Mouse (Mus musculus) left cerebral cortex, postnatal 25 days (tissue): Measurements from ENCODE around the gene Gm49325. TPM values are rescaled to one million over a fixed set of nuclear protein-coding genes. Genes with fewer than 3 reads are reported as not detected.

Experiments used
- DNase-seq, 2 experiments: peaks; one replicate each; pipeline ENCODE4 v3.0.0; 2022; ENCODE audit warnings: low spot score in 2 of 2, mixed read lengths in 1 of 2
- intact Hi-C: fragments of 180-260 bp; cut with DNase I; formaldehyde crosslinking; loops from one replicate; pipeline ENCODE4 v1.15.1; 2025
- total RNA-seq, 2 experiments: library from RNA; stranded (reverse); gene quantifications; 2 replicates each; pipeline ENCODE4 v1.2.3; 2021

Gene Gm49325
- total RNA-seq, 2 experiments from 2014 or later, result 14.2 to 16.3 TPM

GRCm38 (mm10) chr10:77586637-77587036, 19.4 kb upstream of the Gm49325 start:
- intact Hi-C loops, result loop anchor here (10.0 kb wide), 1 partner anchor 172 kb away; the partner anchor contains the start of gene Adarb1
- DNase-seq, result no peak

DNA sequence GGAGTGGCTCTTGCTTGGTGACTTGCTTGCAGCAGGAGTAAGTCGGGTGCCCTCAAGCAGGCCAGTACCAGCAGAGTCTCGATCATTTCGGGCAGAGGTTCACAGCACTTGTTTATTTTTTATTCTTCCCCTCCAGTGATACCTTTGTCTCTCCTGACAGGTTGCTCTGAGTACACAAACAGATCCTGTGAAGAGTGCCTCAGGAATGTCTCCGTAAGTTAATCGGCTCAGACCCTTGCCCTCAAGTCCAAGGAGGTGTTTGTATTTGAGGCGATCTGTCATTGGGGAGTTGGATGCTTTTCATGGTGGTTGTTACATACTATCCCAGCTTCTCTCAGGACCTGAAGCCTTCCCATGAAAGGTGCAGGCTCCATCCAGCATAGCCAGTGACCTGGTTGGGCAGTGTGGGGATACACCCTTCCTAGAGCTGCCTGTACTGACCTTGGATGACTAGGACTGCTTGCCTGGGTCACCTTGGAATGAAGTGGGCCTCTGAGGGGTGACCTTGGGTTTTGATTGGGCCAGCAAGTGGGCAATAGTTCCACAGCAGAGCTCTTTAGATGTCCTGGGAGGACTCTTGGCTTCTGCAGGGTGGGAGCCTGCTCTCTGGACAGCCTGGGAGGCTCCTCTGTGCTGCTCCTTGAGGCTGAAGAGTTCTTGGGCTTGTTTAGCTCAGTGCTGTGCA, 18.8 kb upstream of the Gm49325 start:
- intact Hi-C loops, result loop anchor here (10.0 kb wide), 1 partner anchor 172 kb away; the partner anchor contains the start of gene Adarb1
- DNase-seq, result no peak

- intact Hi-C loops, result loop anchor here (10.0 kb wide), 1 partner anchor 173 kb away; the partner anchor contains the start of gene Adarb1
- no peak for DNase-seq
Observed at GRCm38 (mm10) chr10:77588036-77588435, 18.0 kb upstream of the Gm49325 start.

DNA sequence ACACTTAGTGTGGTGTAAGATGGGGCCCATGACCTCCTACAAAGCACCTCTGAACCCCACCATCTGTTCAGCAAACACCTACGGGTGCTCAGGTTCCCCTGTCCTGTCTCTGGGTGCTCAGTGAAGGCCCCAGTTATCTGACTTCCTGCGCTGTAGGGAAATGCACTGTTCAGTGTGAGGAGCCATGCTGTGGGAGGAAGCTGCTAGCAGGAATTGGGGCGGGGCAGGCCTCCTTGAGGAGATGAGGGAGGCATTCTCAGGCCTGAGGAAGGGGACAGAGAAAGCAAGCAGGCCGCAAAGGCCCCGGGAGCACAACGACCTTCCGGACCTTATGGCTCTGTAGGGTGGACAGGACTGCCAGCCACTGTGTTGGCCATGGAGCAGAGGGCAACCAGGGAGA, 16.9 kb upstream of the Gm49325 start:
- no peak for DNase-seq
- intact Hi-C loops, result loop anchor here (10.0 kb wide), 1 partner anchor 174 kb away; the partner anchor contains the start of gene Adarb1

DNA sequence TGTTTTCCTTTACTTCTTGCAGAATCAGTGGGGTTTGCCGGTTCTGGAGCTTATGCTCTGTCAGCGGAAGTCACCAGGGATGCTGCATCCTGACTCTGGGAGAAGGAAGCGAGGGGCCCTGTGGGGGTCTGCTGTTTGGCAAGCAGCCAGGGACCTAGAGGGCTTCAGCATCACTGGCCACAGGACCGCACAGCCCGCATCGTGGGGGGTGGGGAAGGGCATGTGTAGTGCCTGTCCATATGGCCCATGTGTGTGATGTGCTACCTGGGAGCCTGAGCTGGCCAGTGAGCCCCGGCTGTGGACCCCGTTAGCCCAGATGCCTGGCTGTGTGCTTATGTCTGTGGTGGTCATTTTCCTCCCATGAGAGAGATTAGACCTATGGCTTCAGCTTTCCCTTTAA, 16.2 kb upstream of the Gm49325 start:
- intact Hi-C loops, result loop anchor here (2.0 to 10.0 kb wide), 2 partner anchors 21 to 175 kb away; partner anchors contain the start of gene Adarb1

GRCm38 (mm10) chr10:77590812-77591211, 15.2 kb upstream of the Gm49325 start:
- intact Hi-C loops, result loop anchor here (2.0 kb wide), 1 partner anchor 20 kb away; no protein-coding TSS in a partner anchor
- peak in 1 of 2 experiments; percentile 61 for DNase-seq

More for the DNA sequence above, 16.2 kb upstream of the Gm49325 start:
- no peak for DNase-seq

GRCm38 (mm10) chr10:77591546-77591945, 14.5 kb upstream of the Gm49325 start:
- intact Hi-C loops, result loop anchor here (2.0 kb wide), 1 partner anchor 19 kb away; no protein-coding TSS in a partner anchor

DNA sequence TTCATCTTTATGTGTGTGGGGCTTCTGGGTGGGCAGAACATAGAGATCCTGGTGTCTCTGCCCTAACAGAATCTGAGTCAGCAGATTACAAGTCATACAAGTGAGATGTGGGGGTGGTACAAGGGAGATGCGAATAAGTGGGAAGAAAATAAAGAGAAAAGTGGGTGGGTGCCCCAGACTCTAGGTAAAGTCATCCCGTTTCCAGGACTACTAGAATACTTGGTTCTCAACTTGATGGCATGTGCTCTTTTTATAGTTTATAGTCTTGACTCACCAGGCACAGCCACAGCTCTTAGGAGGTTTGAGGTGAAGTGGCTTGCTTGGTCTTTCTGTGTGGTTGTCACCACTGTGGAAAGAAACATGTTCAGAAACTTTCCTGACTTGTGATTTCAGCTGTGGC, 9.9 kb upstream of the Gm49325 start:
- intact Hi-C loops, result no loop called here
- peak in 1 of 2 experiments; percentile 75 for DNase-seq

More at GRCm38 (mm10) chr10:77591546-77591945, 14.5 kb upstream of the Gm49325 start:
- peak; percentile 72 to 95 for DNase-seq

DNA sequence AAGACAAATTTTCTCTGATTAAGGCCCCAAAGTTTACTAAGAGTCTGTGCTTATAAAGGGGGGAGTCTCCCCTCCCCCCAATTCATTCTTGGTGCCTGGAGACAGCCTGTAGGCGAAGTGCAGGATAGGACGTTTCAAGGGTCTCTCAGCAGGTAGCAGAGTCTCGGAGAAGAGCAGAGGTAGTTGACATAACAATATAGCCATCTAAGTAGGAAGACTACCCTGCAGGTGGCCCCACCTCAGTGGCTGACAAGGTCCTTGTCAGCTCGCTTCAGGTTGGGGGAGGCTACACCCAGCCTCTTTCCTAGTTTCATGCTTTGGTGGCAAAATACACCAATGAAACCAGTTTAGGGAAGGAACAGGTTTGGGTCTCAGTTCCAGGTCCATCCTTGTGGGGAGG, 3.0 kb upstream of the Gm49325 start:
- no peak for DNase-seq
- intact Hi-C loops, result no loop called here

DNA sequence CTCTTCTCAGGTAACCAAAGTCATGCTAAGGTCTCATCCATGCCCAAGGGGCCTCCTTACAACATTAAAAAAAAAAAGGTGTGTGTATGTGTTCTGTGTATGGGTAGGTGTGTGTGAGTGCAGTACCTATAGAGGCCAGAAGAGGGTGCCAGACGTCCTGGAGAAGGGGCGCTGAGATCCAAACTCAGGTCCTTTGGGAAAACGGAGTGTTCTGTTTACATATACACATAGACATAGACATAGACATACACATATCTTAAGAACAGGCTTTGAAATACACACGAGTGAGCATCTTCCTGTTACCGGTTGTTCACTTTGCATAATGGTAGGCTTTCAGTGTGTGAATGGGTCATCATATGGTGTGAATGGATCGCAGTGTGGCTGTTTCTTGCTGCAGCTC, 1.9 kb upstream of the Gm49325 start:
- intact Hi-C loops, result no loop called here
- DNase-seq, result no peak

GRCm38 (mm10) chr10:77604958-77605357, 1.0 kb upstream of the Gm49325 start:
- DNase-seq, result no peak
- intact Hi-C loops, result loop anchor here (5.0 kb wide), 1 partner anchor 88 kb away; the partner anchor contains the start of gene Fam207a

GRCm38 (mm10) chr10:77605368-77605767, 629 bp upstream of the Gm49325 start:
- DNase-seq, result no peak
- intact Hi-C loops, result loop anchor here (5.0 kb wide), 1 partner anchor 88 kb away; the partner anchor contains the start of gene Fam207a

- no peak for DNase-seq
- intact Hi-C loops, result loop anchor here (2.0 to 5.0 kb wide), 2 partner anchors 24 to 90 kb away; partner anchors contain the start of gene Fam207a
Observed at GRCm38 (mm10) chr10:77606855-77607254, 858 bp downstream of the Gm49325 start.

- no peak for DNase-seq
- intact Hi-C loops, result loop anchor here (2.0 to 5.0 kb wide), 2 partner anchors 25 to 90 kb away; partner anchors contain the start of gene Fam207a
Observed at GRCm38 (mm10) chr10:77607441-77607840, 1.4 kb downstream of the Gm49325 start.

DNA sequence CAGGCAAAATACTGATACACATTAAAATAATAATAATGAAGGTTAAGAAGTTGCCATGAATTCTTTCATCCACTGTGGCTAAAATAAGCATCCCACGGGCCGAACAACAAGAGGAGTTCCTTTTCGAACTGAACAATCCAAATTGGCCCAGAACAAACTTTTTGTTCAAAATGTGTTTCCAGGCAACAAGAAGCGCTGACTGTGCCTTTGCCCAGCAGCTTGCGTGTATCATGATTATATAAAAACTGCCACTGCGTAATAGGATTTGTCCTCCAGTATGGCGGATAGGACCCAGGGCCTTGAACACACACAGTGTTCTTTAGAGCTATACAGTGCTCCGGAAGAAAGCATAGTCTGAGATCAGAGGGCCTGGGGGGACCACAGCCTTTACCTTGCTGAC, 2.6 kb downstream of the Gm49325 start:
- DNase-seq, result peak in 1 of 2 experiments; percentile 50
- intact Hi-C loops, result loop anchor here (5.0 kb wide), 1 partner anchor 91 kb away; the partner anchor contains the start of gene Fam207a

GRCm38 (mm10) chr10:77610221-77610961, 4.4 kb downstream of the Gm49325 start:
- DNase-seq, result no peak
- intact Hi-C loops, result loop anchor here (2.0 kb wide), 1 partner anchor 20 kb away; no protein-coding TSS in a partner anchor

- intact Hi-C loops, result no loop called here
- DNase-seq, result no peak
Observed at GRCm38 (mm10) chr10:77613409-77613808, 7.4 kb downstream of the Gm49325 start.

DNA sequence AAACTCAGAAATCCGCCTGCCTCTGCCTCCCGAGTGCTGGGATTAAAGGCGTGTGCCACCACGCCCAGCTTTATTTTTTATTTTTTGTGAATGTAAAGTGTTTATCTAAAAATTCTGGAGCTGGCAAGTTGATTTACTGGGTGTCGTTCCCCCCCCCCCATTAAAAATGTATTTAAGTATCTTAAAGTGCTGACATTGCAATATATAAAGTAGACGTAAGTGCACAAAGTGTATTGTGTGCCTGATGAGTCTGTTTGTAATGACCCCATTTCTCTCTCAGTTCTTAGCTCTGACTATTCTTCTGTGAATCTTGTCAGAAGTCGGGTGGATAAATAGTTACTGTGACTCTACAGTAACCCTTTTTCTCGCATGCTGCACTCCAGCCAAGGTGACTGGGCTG, 9.7 kb downstream of the Gm49325 start:
- intact Hi-C loops, result no loop called here
- DNase-seq, result no peak

- intact Hi-C loops, result no loop called here
- no peak for DNase-seq
Observed at GRCm38 (mm10) chr10:77616166-77616565, 10.2 kb downstream of the Gm49325 start.

DNA sequence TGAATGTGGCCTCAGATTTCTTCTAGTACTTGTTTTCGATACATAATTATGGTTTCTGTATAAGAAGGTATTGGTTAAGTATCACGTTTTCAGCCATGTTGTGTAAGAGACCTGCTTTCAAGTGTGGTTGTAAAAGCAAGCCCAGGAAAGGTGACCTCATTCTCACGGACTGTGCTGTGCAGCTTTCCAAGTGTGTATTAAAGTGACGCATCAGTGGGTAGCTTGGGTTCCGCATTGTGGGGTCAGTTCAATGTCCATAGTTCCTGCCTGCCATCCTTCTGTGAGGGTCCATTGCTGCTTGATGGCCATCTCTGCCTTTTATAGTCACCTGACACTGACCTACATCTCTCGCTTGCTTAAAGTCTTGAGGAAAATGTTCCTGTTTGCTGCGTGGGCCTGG, 10.9 kb downstream of the Gm49325 start:
- no peak for DNase-seq
- intact Hi-C loops, result no loop called here
